Mouse (Mus musculus): ENCODE results near the gene Hist1h2bq.
"Not testable (repeated sequence)": the region's sequence is repeated elsewhere in the genome, so short reads cannot be mapped to it uniquely, and the experiment has no call there.

Hist1h2bq gene

DNA sequence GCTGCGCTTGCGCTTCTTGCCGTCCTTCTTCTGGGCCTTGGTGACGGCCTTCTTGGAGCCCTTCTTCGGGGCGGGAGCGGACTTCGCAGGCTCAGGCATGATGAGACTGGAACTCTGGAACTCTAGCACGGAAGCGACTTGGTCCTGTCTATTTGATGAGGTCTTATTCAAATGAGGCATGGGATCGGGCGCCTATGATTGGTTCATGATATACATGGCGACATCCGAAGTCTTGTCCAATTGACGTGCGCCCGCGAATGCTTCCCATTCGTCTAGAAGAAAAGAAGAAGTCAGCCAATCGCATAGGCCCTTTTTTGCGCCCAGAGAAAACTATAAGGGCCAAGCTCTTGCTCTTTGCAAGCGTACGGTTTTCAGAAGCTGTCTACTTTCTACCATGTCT, at the start of gene Hist1h2bq, which contains the start of gene Hist1h2ao:
Gene Hist1h2bq, minus strand, starts transcription at position 125 of the 400 bp plus-strand sequence.
Gene Hist1h2ao, plus strand, starts transcription at position 393 of the 400 bp plus-strand sequence.
- DNase-seq = not testable (repeated sequence)

DNA sequence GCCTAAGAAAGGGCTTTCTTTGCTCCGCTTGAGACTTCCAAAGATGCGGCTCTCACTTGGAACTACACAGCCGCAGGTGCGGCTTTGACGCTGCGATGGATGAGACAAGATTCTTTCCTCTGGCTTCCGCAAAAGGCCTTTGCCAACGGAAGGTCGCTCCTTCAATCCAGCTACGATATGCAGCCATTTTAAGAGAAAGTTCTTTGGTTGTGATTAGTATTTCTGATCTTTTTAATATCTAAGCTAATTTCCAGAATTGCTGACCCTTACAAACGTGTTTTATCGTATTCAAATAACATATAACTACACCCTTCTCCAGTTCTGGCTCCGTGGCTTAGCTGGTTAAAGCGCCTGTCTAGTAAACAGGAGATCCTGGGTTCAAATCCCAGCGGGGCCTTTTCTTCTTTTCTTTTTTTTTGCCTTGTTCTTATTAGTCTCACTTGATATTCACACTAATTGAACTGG, 45.7 kb upstream of the Hist1h2bq start:
- DNase-seq = peak; percentile 79

- DNase-seq = peak; percentile 96
These were observed 45.1 kb upstream of the Hist1h2bq start for GRCm38 (mm10) chr13:21855146-21855545.

DNA sequence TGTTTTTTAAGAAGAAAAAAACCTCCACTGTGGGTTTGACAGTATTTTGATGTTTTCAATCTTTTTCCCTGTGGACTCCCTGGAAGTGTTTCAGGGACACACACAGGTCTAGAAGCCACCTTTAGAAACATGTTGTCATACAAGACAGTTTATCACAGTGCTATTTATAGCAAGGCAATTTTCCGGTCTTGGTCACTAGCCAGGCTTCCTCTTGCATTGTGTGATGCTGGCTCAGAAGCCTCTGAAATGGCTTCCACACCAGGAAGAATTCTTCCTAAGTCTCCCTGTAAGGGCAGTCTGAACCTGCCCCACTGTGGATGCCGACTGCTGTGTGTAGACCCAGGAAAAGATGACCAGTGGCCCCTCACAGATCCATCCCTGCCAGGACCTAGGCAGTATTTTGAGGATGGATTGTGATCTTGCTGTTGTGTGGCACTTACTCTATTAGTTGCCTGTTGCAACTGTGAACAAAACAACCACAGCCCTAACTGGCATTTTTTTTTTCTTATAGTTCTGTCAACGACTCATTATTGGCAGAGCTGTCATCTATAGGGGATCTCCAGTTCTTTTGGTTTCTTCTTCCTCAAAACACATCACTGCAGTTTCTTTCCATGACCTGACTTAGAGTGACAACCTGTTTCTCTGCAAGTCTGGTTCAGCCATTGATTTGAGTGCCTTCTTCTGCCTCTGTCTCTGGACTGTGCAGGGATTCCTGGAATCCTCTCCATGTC, 42.4 kb upstream of the Hist1h2bq start:
- peak; percentile 95 for DNase-seq

DNA sequence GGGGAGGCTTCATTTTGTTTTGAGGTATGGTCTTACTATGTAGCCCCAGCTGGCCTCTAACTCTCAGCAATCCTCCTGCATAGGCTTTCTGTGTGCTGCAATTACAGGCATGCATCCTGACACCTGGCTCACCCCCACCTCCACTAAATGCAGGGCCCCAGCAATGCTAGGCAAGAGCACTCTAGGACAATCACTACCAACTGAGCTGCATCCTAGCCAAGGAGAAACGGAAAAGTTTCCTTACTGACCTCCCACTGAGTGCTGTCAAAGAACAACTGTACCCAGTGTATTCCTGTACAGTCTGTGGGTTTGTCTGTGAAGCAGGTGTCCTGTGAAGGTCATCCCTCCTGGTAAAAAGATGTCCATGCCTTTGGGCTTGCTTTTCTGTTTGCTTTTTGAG, 40.7 kb upstream of the Hist1h2bq start:
- peak; percentile 89 for DNase-seq

GRCm38 (mm10) chr13:21847883-21848282, 37.9 kb upstream of the Hist1h2bq start:
- DNase-seq = no peak

- not testable (repeated sequence) for DNase-seq
These were observed 36.4 kb upstream of the Hist1h2bq start for GRCm38 (mm10) chr13:21846356-21846755.

- DNase-seq = not testable (repeated sequence)
These were observed 30.5 kb upstream of the Hist1h2bq start for GRCm38 (mm10) chr13:21840508-21840907.

DNA sequence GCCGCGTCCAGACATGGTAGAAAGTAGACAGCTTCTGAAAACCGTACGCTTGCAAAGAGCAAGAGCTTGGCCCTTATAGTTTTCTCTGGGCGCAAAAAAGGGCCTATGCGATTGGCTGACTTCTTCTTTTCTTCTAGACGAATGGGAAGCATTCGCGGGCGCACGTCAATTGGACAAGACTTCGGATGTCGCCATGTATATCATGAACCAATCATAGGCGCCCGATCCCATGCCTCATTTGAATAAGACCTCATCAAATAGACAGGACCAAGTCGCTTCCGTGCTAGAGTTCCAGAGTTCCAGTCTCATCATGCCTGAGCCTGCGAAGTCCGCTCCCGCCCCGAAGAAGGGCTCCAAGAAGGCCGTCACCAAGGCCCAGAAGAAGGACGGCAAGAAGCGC, 23.5 kb upstream of the Hist1h2bq start, which contains the start of the genes Hist1h2ap and Hist1h2br:
Gene Hist1h2ap, minus strand, starts transcription at position 47 of the 400 bp plus-strand sequence.
Gene Hist1h2br, plus strand, starts transcription at position 283 of the 400 bp plus-strand sequence.
- DNase-seq = not testable (repeated sequence)

GRCm38 (mm10) chr13:21831418-21832394, 21.7 kb upstream of the Hist1h2bq start, which contains the start of gene Hist1h4n:
Gene Hist1h4n, minus strand, starts transcription at chr13:21832196.
- DNase-seq = peak; percentile 96

GRCm38 (mm10) chr13:21830344-21830743, 20.3 kb upstream of the Hist1h2bq start:
- DNase-seq = peak; percentile 63

DNA sequence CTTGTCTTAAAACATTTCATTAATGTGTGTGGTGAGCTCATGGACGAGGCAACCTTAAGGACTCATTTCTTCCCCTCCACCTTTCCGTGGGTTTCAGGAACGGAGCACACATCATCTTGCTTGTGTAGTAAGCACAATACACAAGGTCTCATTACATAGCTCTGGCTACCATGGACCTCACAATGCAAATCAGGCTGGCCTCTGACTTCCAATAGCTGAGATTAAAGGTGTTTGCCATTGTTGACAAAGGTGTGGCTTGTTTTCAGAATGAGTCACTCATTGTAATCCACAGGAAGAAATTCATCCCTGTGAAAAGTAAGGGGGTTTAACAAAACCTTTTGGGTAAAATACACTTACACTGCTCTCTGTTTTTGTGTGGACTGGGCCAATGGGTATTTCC, 18.5 kb upstream of the Hist1h2bq start:
- no peak for DNase-seq

GRCm38 (mm10) chr13:21820082-21820890, 10.3 kb upstream of the Hist1h2bq start:
- DNase-seq = not testable (repeated sequence)

DNA sequence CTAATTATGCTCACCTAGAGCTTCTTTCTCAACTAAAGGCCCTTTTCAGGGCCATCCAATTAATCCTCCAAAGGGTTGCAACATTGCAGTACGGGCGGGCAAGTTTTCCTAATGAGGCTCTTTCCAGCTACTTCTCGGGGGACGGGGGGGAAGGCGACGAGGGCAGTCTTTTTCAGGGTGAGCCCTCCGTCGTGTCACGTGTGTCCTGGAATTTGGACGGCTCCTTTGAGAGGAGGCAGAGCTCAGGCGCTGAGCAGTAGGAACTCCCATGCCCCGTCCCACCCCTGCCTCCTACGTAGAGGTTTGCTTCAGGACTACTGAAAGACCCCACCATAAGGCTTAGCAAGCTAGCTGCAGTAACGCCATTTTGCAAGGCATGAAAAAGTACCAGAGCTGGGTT, 2.1 kb upstream of the Hist1h2bq start:
- peak; percentile 84 for DNase-seq

- DNase-seq = peak; percentile 97
These were observed 1.5 kb upstream of the Hist1h2bq start, which contains the start of gene Hist1h4m for GRCm38 (mm10) chr13:21811539-21811938. Gene Hist1h4m, plus strand, starts transcription at chr13:21811746.

GRCm38 (mm10) chr13:21811074-21811473, 1.1 kb upstream of the Hist1h2bq start:
- not testable (repeated sequence) for DNase-seq

DNA sequence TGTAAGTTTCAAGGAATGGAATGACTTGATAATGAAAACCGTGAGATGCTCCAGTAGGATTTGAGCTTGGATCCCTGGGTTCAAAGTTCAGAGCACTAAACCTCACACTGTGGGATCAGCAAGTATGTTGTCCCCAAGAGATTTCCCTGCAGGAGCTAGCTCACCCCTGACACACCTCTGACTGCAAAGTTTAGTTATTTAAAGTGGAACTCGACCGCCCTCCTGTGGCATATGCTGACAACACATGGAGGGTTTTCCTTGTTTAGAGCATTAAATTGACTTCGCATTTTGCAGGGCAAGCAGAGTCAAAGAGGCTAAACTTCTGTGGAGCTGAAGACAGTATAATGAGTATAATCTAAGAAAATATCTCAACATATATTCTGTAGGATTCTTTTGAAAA, 6.9 kb downstream of the Hist1h2bq start:
- not testable (repeated sequence) for DNase-seq

DNA sequence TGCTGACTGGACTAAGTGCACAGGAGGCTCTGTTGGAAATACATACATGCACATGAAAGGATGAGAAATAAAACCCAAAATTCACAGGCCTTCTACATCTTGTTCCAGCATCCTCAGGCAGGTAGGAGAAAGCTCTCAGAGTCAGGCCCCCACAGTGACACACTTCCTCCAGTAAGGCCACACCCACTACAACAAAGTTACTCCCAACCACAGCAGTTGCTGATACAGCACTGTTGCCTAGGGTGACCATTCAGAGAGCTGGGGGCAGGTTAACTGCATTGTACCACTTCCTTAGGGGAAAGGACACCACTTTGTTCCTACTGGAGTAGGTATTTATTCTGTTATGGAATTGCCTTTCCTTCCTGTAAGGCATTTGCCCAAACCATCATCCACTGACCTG, 12.8 kb downstream of the Hist1h2bq start:
- not testable (repeated sequence) for DNase-seq

DNA sequence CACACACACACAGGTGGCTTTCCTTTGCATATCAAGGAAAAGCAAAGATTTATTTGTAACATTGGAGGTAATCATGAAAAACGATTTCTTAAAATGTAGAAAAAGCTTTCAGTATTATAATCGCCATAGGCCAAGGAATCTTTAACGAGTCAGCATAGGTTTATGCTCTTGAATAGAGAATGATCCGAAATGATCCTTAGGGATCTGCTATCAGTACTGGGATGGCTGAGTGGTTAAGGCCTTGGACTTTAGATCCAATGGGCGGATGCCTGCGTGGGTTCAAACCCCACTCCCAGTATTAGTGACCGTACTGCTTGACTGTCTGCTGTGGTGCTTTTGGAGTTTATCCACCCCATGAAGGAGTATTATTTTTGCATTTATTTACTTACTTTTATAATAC, 14.4 kb downstream of the Hist1h2bq start:
- peak; percentile 17 for DNase-seq

DNA sequence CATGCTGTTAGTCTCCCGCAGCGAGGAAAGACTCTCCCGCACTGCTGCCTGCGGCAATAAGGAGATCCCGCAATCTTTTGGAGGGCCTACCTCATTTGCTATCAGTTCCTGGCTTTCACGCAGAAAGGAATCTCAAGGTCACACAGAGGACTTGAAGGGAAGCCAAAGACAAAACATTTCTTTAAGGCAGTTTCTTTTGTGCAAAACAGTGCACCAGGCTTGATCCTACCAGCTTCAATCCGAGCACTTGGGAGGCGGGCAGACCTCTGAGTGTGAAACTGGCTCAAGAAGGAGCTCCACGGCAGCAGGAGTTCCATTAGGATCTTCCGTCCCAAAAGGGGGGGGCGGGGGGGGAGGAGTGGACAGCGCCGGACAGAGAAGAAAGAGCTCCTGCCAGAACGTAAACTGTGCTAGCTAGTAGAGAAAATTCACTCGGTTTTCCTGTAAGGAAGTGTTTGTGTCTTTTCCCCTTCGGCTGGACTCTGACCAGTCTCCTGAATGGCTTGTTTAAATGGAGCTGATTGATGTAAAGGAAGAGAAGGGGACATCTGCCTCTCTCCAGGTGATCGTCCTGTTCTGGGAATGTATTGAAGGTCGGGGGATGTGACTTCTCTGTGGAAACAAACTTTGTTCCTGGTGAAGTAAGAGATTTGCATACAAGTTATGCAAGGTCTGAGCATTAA, 19.3 kb downstream of the Hist1h2bq start:
- DNase-seq = peak; percentile 75

GRCm38 (mm10) chr13:21789925-21790324, 20.1 kb downstream of the Hist1h2bq start:
- no peak for DNase-seq

All from heart, adult 11 months (tissue).